Comparison of ENCODE assay signal across 32 mouse cellular contexts in genomic region chr19:20799460-20799859, GRCm38 (mm10).
"Had no signal": no experiment of that assay in that cellular context is flagged by ENCODE, and none has a peak within 500 bp of the region (broad histone marks: within the 10 kb centered on the region; RNA-seq: fewer than 3 reads in every experiment).

No protein-coding gene starts in this region.

- H3K4me1 ChIP-seq: limb, embryonic 10.5 days; limb, embryonic 12.5 days; limb, embryonic 13.5 days; liver, embryonic 13.5 days; liver, embryonic 15.5 days; lung, embryonic 15.5 days; midbrain, embryonic 12.5 days; midbrain, embryonic 13.5 days; midbrain, embryonic 15.5 days; neural tube, embryonic 12.5 days had no signal

- H3K36me3 ChIP-seq: limb, embryonic 10.5 days; limb, embryonic 12.5 days; limb, embryonic 13.5 days; limb, embryonic 15.5 days; liver, embryonic 13.5 days; liver, embryonic 15.5 days; lung, embryonic 15.5 days; midbrain, embryonic 10.5 days; midbrain, embryonic 12.5 days; midbrain, embryonic 13.5 days; midbrain, embryonic 15.5 days; neural tube, embryonic 12.5 days; neural tube, embryonic 13.5 days had no signal

- H3K27ac ChIP-seq: limb, embryonic 10.5 days; limb, embryonic 12.5 days; limb, embryonic 13.5 days; limb, embryonic 15.5 days; liver, embryonic 13.5 days; liver, embryonic 14.5 days; liver, embryonic 15.5 days; lung, embryonic 15.5 days; macrophage; midbrain, embryonic 10.5 days; midbrain, embryonic 12.5 days; midbrain, embryonic 13.5 days; midbrain, embryonic 15.5 days; neural tube, embryonic 12.5 days; neural tube, embryonic 13.5 days had no signal

- H3K9me3 ChIP-seq: limb, embryonic 10.5 days; limb, embryonic 12.5 days; limb, embryonic 13.5 days; limb, embryonic 15.5 days; liver, embryonic 13.5 days; liver, embryonic 15.5 days; lung, embryonic 15.5 days; megakaryocyte, embryonic 14.5 days; midbrain, embryonic 10.5 days; midbrain, embryonic 12.5 days; midbrain, embryonic 13.5 days; midbrain, embryonic 15.5 days; neural tube, embryonic 12.5 days; neural tube, embryonic 13.5 days had no signal

- H3K4me2 ChIP-seq: limb, embryonic 12.5 days; limb, embryonic 13.5 days; limb, embryonic 15.5 days; liver, embryonic 11.5 days; liver, embryonic 13.5 days; liver, embryonic 15.5 days; lung, embryonic 14.5 days; lung, embryonic 15.5 days; midbrain, embryonic 11.5 days; midbrain, embryonic 12.5 days; midbrain, embryonic 13.5 days; midbrain, embryonic 15.5 days; neural tube, embryonic 12.5 days; neural tube, embryonic 13.5 days had no signal

- H3K4me3 ChIP-seq: limb, embryonic 10.5 days; limb, embryonic 12.5 days; limb, embryonic 13.5 days; limb, embryonic 15.5 days; liver, embryonic 13.5 days; liver, embryonic 15.5 days; lung, embryonic 15.5 days; megakaryocyte, embryonic 14.5 days; midbrain, embryonic 10.5 days; midbrain, embryonic 12.5 days; midbrain, embryonic 13.5 days; midbrain, embryonic 15.5 days; myocyte; neural tube, embryonic 12.5 days; neural tube, embryonic 13.5 days had no signal

- H3K27me3 ChIP-seq: limb, embryonic 12.5 days; limb, embryonic 13.5 days; limb, embryonic 15.5 days; liver, embryonic 13.5 days; liver, embryonic 15.5 days; lung, embryonic 15.5 days; megakaryocyte, embryonic 14.5 days; midbrain, embryonic 12.5 days; midbrain, embryonic 13.5 days; midbrain, embryonic 15.5 days; neural tube, embryonic 12.5 days; neural tube, embryonic 13.5 days had no signal

- H3K9ac ChIP-seq: limb, embryonic 12.5 days; limb, embryonic 13.5 days; limb, embryonic 15.5 days; liver, embryonic 13.5 days; liver, embryonic 14.5 days; liver, embryonic 15.5 days; liver, postnatal 0 days; lung, embryonic 14.5 days; lung, embryonic 15.5 days; midbrain, embryonic 12.5 days; midbrain, embryonic 13.5 days; midbrain, embryonic 15.5 days; neural tube, embryonic 12.5 days; neural tube, embryonic 13.5 days had no signal

- DNase-seq: left cerebral cortex, postnatal 4 days; liver; liver, embryonic 13.5 days; liver, postnatal 0 days; lung, adult 18-20 months; lung, adult 2 months; lung, embryonic 14.5 days; lung, postnatal 10 days; lung, postnatal 14 days; lung, postnatal 36 days; lung, postnatal 4 days; midbrain, embryonic 14.5 days had no signal

- ATAC-seq: liver, postnatal 0 days; lung, postnatal 0 days; midbrain, embryonic 13.5 days; midbrain, embryonic 15.5 days; midbrain, embryonic 16.5 days had no signal
